Mouse (Mus musculus): ENCODE measurements at regions not wholly inside any gene's neighbourhood (a gene's known extent, or its start where the extent isn't known, plus 50 kb on each side); places are given as distances from the start of the nearest gene placed in this dataset.
"Not testable (repeated sequence)": the region's sequence is repeated elsewhere in the genome, so short reads cannot be mapped to it uniquely, and the experiment has no call there.

GRCm38 (mm10) chr4:51868250-51868649 is 570.8 kb upstream of the Smc2 start:
- DNase-seq: no peak

- DNase-seq: not testable (repeated sequence)
Observed at GRCm38 (mm10) chr4:51868716-51869115, 570.3 kb upstream of the Smc2 start.

- DNase-seq: peak; percentile 6
Observed at GRCm38 (mm10) chr4:51885460-51885859, 553.6 kb upstream of the Smc2 start.

- DNase-seq: no peak
Observed at GRCm38 (mm10) chr4:51889280-51889679, 549.8 kb upstream of the Smc2 start.

GRCm38 (mm10) chr4:51928245-51928644 is 510.8 kb upstream of the Smc2 start:
- DNase-seq: no peak

GRCm38 (mm10) chr4:51969751-51970150 is 469.3 kb upstream of the Smc2 start:
- DNase-seq: no peak

GRCm38 (mm10) chr4:51978962-51979361 is 460.1 kb upstream of the Smc2 start:
- DNase-seq: peak; percentile 24

- DNase-seq: no peak
Observed at GRCm38 (mm10) chr4:51992482-51992881, 446.6 kb upstream of the Smc2 start.

- DNase-seq: no peak
Observed at GRCm38 (mm10) chr4:52036765-52037353, 402.2 kb upstream of the Smc2 start.

GRCm38 (mm10) chr4:52043404-52043803 is 395.6 kb upstream of the Smc2 start:
- no peak for DNase-seq

- DNase-seq: no peak
Observed at GRCm38 (mm10) chr4:52050948-52051347, 388.1 kb upstream of the Smc2 start.

- no peak for DNase-seq
Observed at GRCm38 (mm10) chr4:52056031-52056430, 383.0 kb upstream of the Smc2 start.

GRCm38 (mm10) chr4:52060031-52060430 is 379.0 kb upstream of the Smc2 start:
- DNase-seq: no peak

GRCm38 (mm10) chr4:52099187-52099586 is 339.9 kb upstream of the Smc2 start:
- DNase-seq: no peak

GRCm38 (mm10) chr4:52105887-52106286 is 333.2 kb upstream of the Smc2 start:
- no peak for DNase-seq

GRCm38 (mm10) chr4:52117765-52118290 is 321.2 kb upstream of the Smc2 start:
- DNase-seq: no peak

GRCm38 (mm10) chr4:52118439-52119072 is 320.5 kb upstream of the Smc2 start:
- DNase-seq: no peak

GRCm38 (mm10) chr4:52152565-52153164 is 286.4 kb upstream of the Smc2 start:
- DNase-seq: no peak

GRCm38 (mm10) chr4:52176240-52176639 is 262.8 kb upstream of the Smc2 start:
- DNase-seq: no peak

- no peak for DNase-seq
Observed at GRCm38 (mm10) chr4:52197777-52198176, 241.3 kb upstream of the Smc2 start.

- DNase-seq: no peak
Observed at GRCm38 (mm10) chr4:52210601-52211000, 228.4 kb upstream of the Smc2 start.

GRCm38 (mm10) chr4:52211022-52211421 is 228.0 kb upstream of the Smc2 start:
- DNase-seq: no peak

- no peak for DNase-seq
Observed at GRCm38 (mm10) chr4:52213363-52213762, 225.7 kb upstream of the Smc2 start.
